Mouse (Mus musculus): ENCODE results near the gene Exoc6.

GRCm38 (mm10) chr19:37665256-37665655, 115.0 kb downstream of the Exoc6 start:
- no peak for TF ChIP-seq CTCF (IDR thresholded peaks at IDR 0.05; ENCODE audit: low read depth)
- no peak for TF ChIP-seq EP300 (IDR thresholded peaks at IDR 0.05; ENCODE audit: low read depth)
